Mouse (Mus musculus) embryonic facial prominence, embryonic 13.5 days (tissue): Measurements from ENCODE around the gene Nup98. TPM values are rescaled to one million over a fixed set of nuclear protein-coding genes. Genes with fewer than 3 reads are reported as not detected.
A peak's percentile ranks its signal among the peaks of the same experiment; 100 is the strongest.

Experiments
- ATAC-seq: fragments of 200-750 bp; cut with Nextera tagmentation; 2 replicates; pipeline ENCODE4 v1.8.0; 2017; ENCODE audit warnings: low read depth; ENCODE audit not compliant: insufficient number of reproducible peaks, insufficient read depth, low FRiP score, low TSS enrichment
- H3K27ac ChIP-seq: fragments of 300-500 bp; sonication (generic); 2 replicates; pipeline ENCODE4 v1.5.1; 2015; ENCODE audit warnings: moderate library complexity, mild to moderate bottlenecking, inconsistent platforms
- H3K27me3 ChIP-seq: fragments of 300-500 bp; sonication (generic); 2 replicates; pipeline ENCODE4 v1.6.1; 2015; ENCODE audit warnings: mild to moderate bottlenecking, inconsistent platforms
- H3K36me3 ChIP-seq: fragments of 300-500 bp; sonication (generic); 2 replicates; pipeline ENCODE4 v1.6.1; 2015; ENCODE audit warnings: mild to moderate bottlenecking, inconsistent platforms
- H3K4me1 ChIP-seq: fragments of 300-500 bp; sonication (generic); 2 replicates; pipeline ENCODE4 v1.6.1; 2015; ENCODE audit warnings: inconsistent platforms
- H3K4me2 ChIP-seq: fragments of 300-500 bp; sonication (generic); 2 replicates; pipeline ENCODE4 v1.6.1; 2015; ENCODE audit warnings: moderate library complexity, mild to moderate bottlenecking, inconsistent platforms
- H3K4me3 ChIP-seq: fragments of 300-500 bp; sonication (generic); 2 replicates; pipeline ENCODE4 v1.5.1; 2015; ENCODE audit warnings: mild to moderate bottlenecking, inconsistent platforms
- H3K9ac ChIP-seq: fragments of 300-500 bp; sonication (generic); 2 replicates; pipeline ENCODE4 v1.6.1; 2015; ENCODE audit warnings: mild to moderate bottlenecking, inconsistent platforms
- H3K9me3 ChIP-seq: fragments of 300-500 bp; sonication (generic); 2 replicates; pipeline ENCODE4 v1.6.1; 2016; ENCODE audit warnings: inconsistent platforms
- WGBS: fragments of 180-500 bp; shearing (Covaris S2); methylation state at CpG from one replicate; pipeline ENCODE4 v1.1.7; 2015; ENCODE audit warnings: mixed read lengths; 5-methylcytosine and 5-hydroxymethylcytosine counted together
- polyA plus RNA-seq: library from polyadenylated mRNA; unstranded; fragments of >200 nt; fragmentation: Nextera tagmentation; extraction: Ambion mirVana; gene quantifications from 2 replicates; pipeline ENCODE4 v1.2.1, GENCODE M21; 2015

Gene Nup98
- polyA plus RNA-seq, 1 experiment from 2014 or later: 37.1 TPM

- Histone ChIP-seq H3K9ac (peak overlapping the region; percentile 54), H3K4me2 (peak overlapping the region; percentile 62), H3K4me3 (peak overlapping the region; percentile 32), H3K27me3 (no peaks in the 10 kb centered on the region), H3K4me1 (peaks cover 12% of the 10 kb centered on the region; the same call in 1 of the 2 replicates), H3K9me3 (no peaks in the 10 kb centered on the region), H3K36me3 (peaks cover 4% of the 10 kb centered on the region), H3K27ac (no peak overlapping the region)
- WGBS: 5% methylated on average over 30 of the region's 30 CpGs
- ATAC-seq: no peak
These were observed 110.0 kb downstream of the Nup98 start for GRCm38 (mm10) chr7:102099760-102100661.

- Histone ChIP-seq H3K9me3 (no peaks in the 10 kb centered on the region), H3K36me3 (peaks cover 70% of the 10 kb centered on the region), H3K4me1 (no peaks in the 10 kb centered on the region), H3K9ac (no peak overlapping the region), H3K27me3 (no peaks in the 10 kb centered on the region), H3K4me3 (no peak overlapping the region), H3K4me2 (no peak overlapping the region), H3K27ac (no peak overlapping the region)
- no peak for ATAC-seq
- 84% methylated on average over 4 of the region's 4 CpGs for WGBS
These were observed 122.6 kb downstream of the Nup98 start for GRCm38 (mm10) chr7:102087336-102087735.

- Histone ChIP-seq H3K36me3 (peaks cover 80% of the 10 kb centered on the region), H3K4me1 (no peaks in the 10 kb centered on the region), H3K27ac (no peak overlapping the region), H3K27me3 (no peaks in the 10 kb centered on the region), H3K4me2 (no peak overlapping the region), H3K9ac (no peak overlapping the region), H3K9me3 (no peaks in the 10 kb centered on the region), H3K4me3 (no peak overlapping the region)
- no peak for ATAC-seq
- 92% methylated on average over 26 of the region's 26 CpGs for WGBS
These were observed 125.8 kb downstream of the Nup98 start for GRCm38 (mm10) chr7:102084041-102084696.

GRCm38 (mm10) chr7:102082816-102083215 is 127.2 kb downstream of the Nup98 start, which contains the start of gene Trpc2:
Gene Trpc2, plus strand, starts transcription at chr7:102083116.
- peaks cover 81% of the 10 kb centered on the region for H3K36me3 ChIP-seq
- 61% methylated on average over 5 of the region's 5 CpGs for WGBS

GRCm38 (mm10) chr7:102081784-102082183 is 128.2 kb downstream of the Nup98 start:
- no peak for ATAC-seq
- Histone ChIP-seq H3K27me3 (no peaks in the 10 kb centered on the region), H3K4me1 (no peaks in the 10 kb centered on the region), H3K9me3 (no peaks in the 10 kb centered on the region), H3K9ac (no peak overlapping the region), H3K4me2 (no peak overlapping the region), H3K4me3 (no peak overlapping the region), H3K27ac (no peak overlapping the region), H3K36me3 (peaks cover 85% of the 10 kb centered on the region)
- WGBS: 94% methylated on average over 5 of the region's 5 CpGs

More at GRCm38 (mm10) chr7:102082816-102083215, 127.2 kb downstream of the Nup98 start, which contains the start of gene Trpc2:
- no peak for ATAC-seq
- Histone ChIP-seq H3K4me1 (no peaks in the 10 kb centered on the region), H3K4me2 (no peak within 1 kb of the TSS), H3K9me3 (no peaks in the 10 kb centered on the region), H3K4me3 (no peak within 1 kb of the TSS), H3K27me3 (no peaks in the 10 kb centered on the region), H3K9ac (0 out of 2 replicates have a peak within 1 kb of the TSS, but pooled peaks have one; percentile 52), H3K27ac (no peak within 1 kb of the TSS)

- Histone ChIP-seq H3K9me3 (no peaks in the 10 kb centered on the region), H3K9ac (no peak overlapping the region), H3K4me1 (no peaks in the 10 kb centered on the region), H3K27ac (no peak overlapping the region), H3K36me3 (peaks cover 91% of the 10 kb centered on the region), H3K4me2 (no peak overlapping the region), H3K4me3 (no peak overlapping the region), H3K27me3 (no peaks in the 10 kb centered on the region)
- ATAC-seq: no peak
- 88% methylated on average over 8 of the region's 8 CpGs for WGBS
These were observed 129.7 kb downstream of the Nup98 start for GRCm38 (mm10) chr7:102080311-102080710.

- Histone ChIP-seq H3K9me3 (no peaks in the 10 kb centered on the region), H3K4me1 (no peaks in the 10 kb centered on the region), H3K4me3 (no peak overlapping the region), H3K4me2 (no peak overlapping the region), H3K27me3 (no peaks in the 10 kb centered on the region), H3K9ac (no peak overlapping the region), H3K36me3 (peaks cover 91% of the 10 kb centered on the region), H3K27ac (no peak overlapping the region)
- 77% methylated on average over 7 of the region's 7 CpGs for WGBS
- no peak for ATAC-seq
These were observed 131.5 kb downstream of the Nup98 start for GRCm38 (mm10) chr7:102078517-102078916.

GRCm38 (mm10) chr7:102076714-102077296 is 133.2 kb downstream of the Nup98 start:
- no peak overlapping the region for H3K4me2 ChIP-seq
- H3K27ac ChIP-seq: no peak overlapping the region
- no peak overlapping the region for H3K4me3 ChIP-seq
- H3K9ac ChIP-seq: no peak overlapping the region
- WGBS: 78% methylated on average over 7 of the region's 7 CpGs
- H3K9me3 ChIP-seq: no peaks in the 10 kb centered on the region
- no peak for ATAC-seq
- peaks cover 91% of the 10 kb centered on the region for H3K36me3 ChIP-seq
- no peaks in the 10 kb centered on the region for H3K4me1 ChIP-seq
- no peaks in the 10 kb centered on the region for H3K27me3 ChIP-seq

Other genes with a start within 250 kb of the Nup98 start
- gene Il18bp, start 191.5 kb downstream of the Nup98 start, polyA plus RNA-seq: 3.3 TPM in 2 replicates
- gene Rnf121, start 144.7 kb downstream of the Nup98 start, polyA plus RNA-seq: 31.2 and 33.3 TPM in 2 replicates
- gene Xndc1, start 144.7 kb downstream of the Nup98 start, polyA plus RNA-seq: 45.4 and 47.8 TPM in 2 replicates
- gene Xntrpc, start 144.5 kb downstream of the Nup98 start, polyA plus RNA-seq: 1.6 and 2.7 TPM in 2 replicates
- 0.56 TPM in 1 of 2 replicates, not detected in the other for gene Trpc2, start 127.1 kb downstream of the Nup98 start, polyA plus RNA-seq
- 1.4 and 2.0 TPM in 2 replicates for gene Art1, start 108.4 kb downstream of the Nup98 start, polyA plus RNA-seq
- 1.2 and 1.8 TPM in 2 replicates for gene Art5, start 100.7 kb downstream of the Nup98 start, polyA plus RNA-seq
- gene Chrna10, start 93.3 kb downstream of the Nup98 start, polyA plus RNA-seq: not detected in 2 replicates
- 93.5 and 98.9 TPM in 2 replicates for gene Pgap2, start within 50 bp of the Nup98 start, polyA plus RNA-seq
- 59.5 and 60.7 TPM in 2 replicates for gene Rhog, start 45.9 kb upstream of the Nup98 start, polyA plus RNA-seq
- 27.7 and 30.1 TPM in 2 replicates for gene Stim1, start 57.6 kb upstream of the Nup98 start, polyA plus RNA-seq
- 148 and 154 TPM in 2 replicates for gene Rrm1, start 231.5 kb upstream of the Nup98 start, polyA plus RNA-seq